Mouse (Mus musculus): Measurements from ENCODE around the gene Gtf3c5. TPM values are rescaled to one million over a fixed set of nuclear protein-coding genes. Genes with fewer than 3 reads are reported as not detected.

Gtf3c5 gene
- total RNA-seq, 1 experiment from 2014 or later: 31.2 TPM

DNA sequence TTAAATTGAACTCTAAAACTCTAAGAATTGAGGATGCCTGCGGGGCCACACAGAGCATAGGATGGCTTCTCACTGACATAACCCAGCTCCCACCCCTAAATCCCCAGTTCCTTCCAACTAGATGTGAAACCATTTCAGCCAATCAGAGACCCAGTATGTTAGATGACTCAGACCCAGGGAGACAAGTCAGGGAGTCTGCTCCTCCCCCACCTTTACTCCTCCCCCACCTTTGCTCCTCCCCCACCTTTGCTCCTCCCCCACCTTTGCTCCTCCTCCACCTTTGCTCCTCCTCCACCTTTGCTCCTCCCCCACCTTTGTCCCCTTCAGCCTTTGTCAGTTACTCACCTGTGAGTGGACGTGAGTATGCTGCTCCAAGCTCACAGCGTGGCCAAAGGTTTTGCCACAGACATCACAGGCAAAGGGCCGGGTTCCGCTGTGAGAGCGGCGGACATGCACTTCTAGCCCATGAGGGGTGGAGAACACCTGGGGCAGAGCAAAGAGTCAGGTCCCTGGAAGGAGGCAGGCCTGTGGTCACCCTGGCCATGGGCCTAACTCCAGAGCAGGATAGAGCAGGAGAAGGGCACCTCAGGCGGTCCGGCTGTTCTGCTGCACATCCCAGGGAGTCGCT is 29.0 kb upstream of the Gtf3c5 start:
- no peak for ATAC-seq (replicated peaks in 1 of 2; ENCODE audit: insufficient read depth in 1 of 2, low FRiP score in 2 of 2, low TSS enrichment in 1 of 2, low read depth in 1 of 2, poor library complexity in 2 of 2, severe bottlenecking in 2 of 2)

DNA sequence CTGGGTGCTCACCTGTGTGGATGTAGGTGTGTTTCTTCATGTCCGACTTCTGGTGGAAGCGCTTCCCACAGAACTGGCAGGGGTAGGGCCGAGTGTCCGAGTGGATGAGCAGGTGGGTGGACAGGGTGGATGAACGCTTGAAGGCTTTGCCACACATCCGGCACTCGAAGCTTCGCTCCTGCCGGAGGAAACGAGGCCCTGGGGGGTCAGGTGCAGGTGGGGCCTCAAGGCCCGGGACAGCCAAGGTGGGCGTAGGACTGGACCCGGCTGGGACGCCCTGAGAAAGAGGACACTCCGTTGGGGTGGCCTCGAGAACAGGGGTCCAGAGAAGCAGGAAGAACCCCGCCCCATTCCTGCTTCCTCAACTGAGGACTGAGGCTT is 27.8 kb upstream of the Gtf3c5 start:
- ATAC-seq (replicated peaks in 1 of 2; ENCODE audit: insufficient read depth in 1 of 2, low FRiP score in 2 of 2, low TSS enrichment in 1 of 2, low read depth in 1 of 2, poor library complexity in 2 of 2, severe bottlenecking in 2 of 2): no peak

DNA sequence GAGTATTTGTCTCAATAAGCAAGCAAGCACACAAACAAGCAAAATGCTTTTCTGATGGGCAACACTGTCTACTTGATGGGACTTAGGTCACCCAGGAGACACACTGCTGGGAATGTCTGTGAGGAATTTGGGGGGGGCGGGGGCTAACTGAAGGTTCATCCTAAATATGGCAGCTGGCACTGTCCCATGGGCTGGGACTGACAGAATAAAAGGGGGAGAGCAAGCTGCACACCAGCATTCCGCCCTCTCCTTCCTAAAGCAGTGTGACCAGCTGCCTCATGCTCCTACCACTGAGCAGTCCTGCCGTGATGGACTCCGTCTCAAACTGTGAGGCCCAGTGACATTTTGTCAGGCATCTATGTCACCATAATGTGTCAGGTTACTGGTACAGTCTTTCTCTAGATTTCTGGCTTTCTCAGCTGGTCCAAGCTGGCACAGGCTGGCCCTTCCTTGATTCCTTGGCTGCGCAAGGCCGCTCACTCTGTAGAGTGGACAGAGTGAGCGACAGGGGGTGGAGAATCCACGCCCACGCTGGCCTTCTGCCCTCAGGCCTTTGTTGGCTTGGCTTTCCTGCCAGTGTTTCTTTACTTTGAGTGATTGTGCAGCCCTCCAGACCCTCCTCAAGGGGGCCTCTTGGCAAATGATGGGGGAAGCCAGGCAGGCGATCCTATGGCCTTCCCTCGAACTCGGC is 27.3 kb upstream of the Gtf3c5 start:
- no peak for ATAC-seq (replicated peaks in 1 of 2; ENCODE audit: insufficient read depth in 1 of 2, low FRiP score in 2 of 2, low TSS enrichment in 1 of 2, low read depth in 1 of 2, poor library complexity in 2 of 2, severe bottlenecking in 2 of 2)

DNA sequence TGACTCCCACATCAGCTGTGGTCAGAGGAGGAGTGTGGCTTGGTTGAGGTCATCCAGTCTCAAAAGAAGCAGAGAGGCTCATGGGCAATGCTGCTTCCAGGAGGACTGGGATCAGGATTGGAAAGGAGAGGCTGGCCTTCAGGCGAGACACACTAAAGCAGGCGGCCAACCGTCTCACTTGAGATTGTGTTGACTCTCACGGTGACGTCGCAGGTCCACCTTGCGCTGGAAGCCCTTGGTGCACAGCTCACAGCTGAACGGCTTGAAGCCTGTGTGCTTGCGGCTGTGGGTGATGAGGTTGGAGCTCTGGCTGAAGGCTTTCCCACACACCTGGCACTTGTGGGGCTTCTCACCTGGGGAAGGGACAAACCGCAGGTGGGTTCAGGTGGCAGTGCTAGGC is 26.3 kb upstream of the Gtf3c5 start:
- ATAC-seq (replicated peaks in 1 of 2; ENCODE audit: insufficient read depth in 1 of 2, low FRiP score in 2 of 2, low TSS enrichment in 1 of 2, low read depth in 1 of 2, poor library complexity in 2 of 2, severe bottlenecking in 2 of 2): no peak

DNA sequence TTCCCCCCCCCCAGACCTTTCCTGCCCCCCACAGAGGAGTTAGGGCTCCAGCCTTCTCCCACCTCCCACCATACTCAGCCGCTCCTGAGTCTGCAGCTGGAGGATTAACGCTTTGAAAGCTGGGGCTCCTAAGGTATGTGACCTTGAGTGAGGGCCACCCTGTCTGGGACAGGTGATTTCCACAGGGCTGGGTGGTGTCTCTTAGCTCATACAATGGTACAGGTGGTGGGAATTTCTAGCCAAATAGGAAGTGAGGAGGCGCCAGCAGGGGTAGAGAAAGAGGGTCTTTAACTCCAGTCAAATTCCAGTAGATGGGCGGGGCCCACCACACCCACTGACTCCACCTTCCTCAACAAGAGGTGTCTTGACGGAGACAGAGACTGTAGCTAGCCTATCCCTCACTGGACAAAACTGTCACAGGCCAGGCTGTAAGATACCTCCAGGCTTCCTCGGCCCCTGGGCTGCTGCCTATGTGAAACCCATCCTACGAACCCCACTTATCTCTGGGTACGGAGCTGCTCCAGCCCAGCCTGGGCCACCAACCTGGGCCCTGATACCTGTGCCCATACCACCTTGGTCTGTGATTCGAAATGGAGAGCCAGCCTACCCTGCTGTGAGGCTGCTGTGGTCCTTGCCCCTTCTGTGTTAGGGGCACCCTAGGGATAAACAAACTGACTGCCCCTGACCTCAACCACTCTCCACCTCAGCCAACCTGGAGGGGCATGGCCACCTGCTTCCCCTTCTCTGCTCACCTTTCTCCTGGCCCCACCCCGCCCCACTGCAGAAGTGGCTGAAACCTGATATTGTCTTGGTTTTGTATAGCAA is 24.0 kb upstream of the Gtf3c5 start:
- ATAC-seq (replicated peaks in 1 of 2; ENCODE audit: insufficient read depth in 1 of 2, low FRiP score in 2 of 2, low TSS enrichment in 1 of 2, low read depth in 1 of 2, poor library complexity in 2 of 2, severe bottlenecking in 2 of 2): no peak

DNA sequence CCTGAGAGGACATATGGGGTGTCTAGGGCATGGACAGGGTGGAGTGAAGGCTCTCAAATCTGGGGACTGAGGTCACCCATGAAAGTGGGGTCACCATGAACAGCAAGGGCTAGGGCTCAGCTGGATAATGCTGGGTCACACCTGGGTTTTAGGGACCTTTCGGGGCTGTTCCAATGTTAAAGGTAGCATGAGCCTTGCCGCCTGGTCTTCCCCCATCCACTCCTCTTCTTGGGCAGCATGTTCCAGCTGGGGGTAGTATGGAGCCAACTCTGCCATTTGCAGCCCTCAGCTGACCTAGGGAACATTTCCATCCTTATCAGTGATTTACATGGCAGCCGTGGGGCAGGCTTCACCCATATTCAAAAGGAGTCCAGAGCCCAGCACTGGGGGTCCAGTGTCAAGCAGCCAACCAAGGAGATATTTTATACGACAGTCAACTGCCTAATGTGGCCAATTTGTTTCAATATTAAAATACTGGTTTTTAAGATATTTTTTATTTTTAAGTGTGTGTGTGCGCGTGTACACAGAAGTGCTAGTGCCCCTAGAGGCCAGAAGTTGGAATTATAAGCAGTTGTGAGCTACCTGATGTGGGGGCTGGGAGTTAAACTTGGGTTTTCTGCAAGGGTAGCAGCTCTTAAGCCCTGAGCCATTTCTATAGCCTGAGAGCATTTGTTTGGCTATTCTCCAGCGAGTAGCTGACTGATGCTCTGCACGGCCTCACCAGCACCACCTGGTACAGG is 23.2 kb upstream of the Gtf3c5 start:
- peak in 1 of 2 experiments; percentile 54; a peak in 1 of 4 replicates for ATAC-seq (replicated peaks in 1 of 2; ENCODE audit: insufficient read depth in 1 of 2, low FRiP score in 2 of 2, low TSS enrichment in 1 of 2, low read depth in 1 of 2, poor library complexity in 2 of 2, severe bottlenecking in 2 of 2)

DNA sequence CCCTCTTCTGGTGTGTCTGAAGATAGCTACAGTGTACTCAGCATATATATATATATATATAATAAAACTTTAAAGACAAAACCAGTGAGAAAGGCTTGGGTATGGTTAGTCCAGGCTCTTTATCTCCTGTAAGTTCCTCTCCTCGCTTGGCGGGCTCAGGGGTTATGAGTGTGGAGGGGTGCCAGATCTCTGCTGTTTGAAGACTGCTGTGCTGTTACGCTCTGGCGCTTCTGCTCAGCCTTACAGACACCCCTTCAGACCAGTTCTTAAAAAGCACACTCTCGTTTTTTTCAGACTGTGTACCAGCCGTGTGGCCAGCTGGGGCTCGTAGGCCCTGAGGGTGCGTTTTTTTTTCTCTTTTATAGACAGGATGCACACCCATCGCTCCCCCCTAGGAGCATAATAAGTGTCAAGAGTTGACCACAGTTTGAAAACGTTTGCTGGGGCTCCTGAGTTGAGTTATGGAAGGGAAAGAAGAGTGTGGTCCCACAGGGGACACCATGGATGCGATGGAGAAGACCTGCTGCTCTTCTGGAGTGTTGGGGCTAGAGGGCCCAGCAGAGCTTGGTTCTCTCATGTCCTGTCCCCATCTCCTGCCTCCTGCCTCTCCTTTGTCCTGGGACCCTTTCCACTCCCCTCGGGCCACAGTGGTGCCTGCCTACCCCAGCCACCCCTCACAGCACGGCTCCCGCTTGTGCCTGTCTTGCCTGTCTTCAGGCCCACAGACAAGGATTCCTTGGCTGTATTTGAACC is 22.4 kb upstream of the Gtf3c5 start:
- ATAC-seq (replicated peaks in 1 of 2; ENCODE audit: insufficient read depth in 1 of 2, low FRiP score in 2 of 2, low TSS enrichment in 1 of 2, low read depth in 1 of 2, poor library complexity in 2 of 2, severe bottlenecking in 2 of 2): 0 out of 4 replicates have a peak, but pooled peaks of 1 of the 2 experiments have one; percentile 10

DNA sequence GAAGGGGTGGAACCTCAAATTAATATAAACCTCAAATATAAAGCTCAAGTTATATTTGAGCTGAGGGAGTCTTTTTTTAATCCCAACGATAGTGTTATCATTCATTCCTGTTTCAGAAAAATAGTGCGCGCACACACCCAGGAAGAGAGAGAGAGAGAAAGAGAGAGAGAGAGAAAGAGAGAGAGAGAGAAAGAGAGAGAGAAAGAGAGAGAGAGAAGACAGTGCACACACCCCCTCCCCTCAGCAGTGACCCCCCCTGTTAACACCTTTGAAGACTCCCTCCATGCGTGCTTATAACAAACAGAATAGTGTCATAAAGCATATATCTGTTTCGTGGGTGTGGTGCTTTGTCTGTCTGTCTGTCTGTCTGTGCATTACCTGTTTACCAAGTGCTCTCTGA is 20.0 kb upstream of the Gtf3c5 start:
- no peak for ATAC-seq (replicated peaks in 1 of 2; ENCODE audit: insufficient read depth in 1 of 2, low FRiP score in 2 of 2, low TSS enrichment in 1 of 2, low read depth in 1 of 2, poor library complexity in 2 of 2, severe bottlenecking in 2 of 2)

DNA sequence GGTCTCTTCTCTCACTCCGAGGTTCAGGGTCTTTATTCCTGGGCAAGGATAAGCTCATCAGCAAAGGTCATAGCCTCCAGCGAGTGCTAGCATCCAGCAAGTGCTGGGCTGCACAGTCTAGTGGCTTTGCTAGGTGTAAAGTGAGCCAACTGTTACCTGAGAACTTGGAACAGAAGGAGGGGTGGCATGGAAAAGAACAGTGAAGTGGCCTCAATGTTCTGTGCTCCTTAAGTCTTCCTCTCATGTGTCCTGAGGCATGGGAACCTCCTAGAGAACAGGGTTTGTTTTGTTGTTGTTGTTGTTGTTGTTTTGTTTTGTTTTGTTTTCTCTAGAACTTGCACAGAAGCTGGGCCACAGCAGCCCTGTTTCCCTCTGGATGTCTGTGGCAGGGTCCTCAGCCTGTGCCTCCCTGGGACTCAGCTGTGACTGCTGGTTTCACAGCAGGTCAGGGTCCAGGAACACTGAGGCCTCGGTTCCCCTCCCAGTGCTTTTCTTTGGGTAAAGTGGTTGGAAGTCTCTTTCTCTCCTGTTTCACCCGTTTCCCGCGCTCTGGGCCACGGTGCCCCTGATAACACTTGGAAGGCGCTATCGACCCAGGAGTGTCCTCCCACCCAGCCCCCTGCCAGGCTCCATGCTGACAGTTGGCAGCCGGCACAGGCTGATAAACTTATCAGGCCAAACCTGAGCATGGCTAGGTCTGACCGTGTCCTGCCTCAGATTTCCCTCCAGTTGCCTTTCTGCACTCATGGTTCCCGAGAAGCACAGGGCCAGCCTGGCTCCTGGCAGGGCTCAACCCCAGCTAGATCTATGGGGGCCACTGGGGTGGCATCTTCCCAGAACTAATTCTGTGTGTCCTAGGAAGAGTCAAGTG is 18.4 kb upstream of the Gtf3c5 start:
- peak in 1 of 2 experiments; percentile 23; a peak in 1 of 4 replicates for ATAC-seq (replicated peaks in 1 of 2; ENCODE audit: insufficient read depth in 1 of 2, low FRiP score in 2 of 2, low TSS enrichment in 1 of 2, low read depth in 1 of 2, poor library complexity in 2 of 2, severe bottlenecking in 2 of 2)

DNA sequence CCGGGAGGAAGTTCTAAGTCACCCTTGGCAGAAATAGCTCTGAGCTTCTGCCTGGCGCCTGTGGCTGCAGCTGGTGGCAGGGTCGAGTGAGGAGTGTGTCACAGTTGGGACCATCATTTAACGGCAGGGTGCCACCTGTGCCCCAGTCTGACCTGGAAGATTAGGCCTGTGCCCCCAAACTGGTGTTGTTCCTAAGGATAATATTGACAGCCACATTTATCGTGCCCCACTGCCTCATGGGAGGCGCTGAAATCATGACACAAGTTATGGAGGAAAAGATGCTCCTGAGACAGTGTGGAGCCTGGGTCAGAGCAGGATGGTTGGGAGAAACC is 16.0 kb upstream of the Gtf3c5 start:
- ATAC-seq (replicated peaks in 1 of 2; ENCODE audit: insufficient read depth in 1 of 2, low FRiP score in 2 of 2, low TSS enrichment in 1 of 2, low read depth in 1 of 2, poor library complexity in 2 of 2, severe bottlenecking in 2 of 2): peak in 1 of 2 experiments; percentile 17; a peak in 3 of 4 replicates

DNA sequence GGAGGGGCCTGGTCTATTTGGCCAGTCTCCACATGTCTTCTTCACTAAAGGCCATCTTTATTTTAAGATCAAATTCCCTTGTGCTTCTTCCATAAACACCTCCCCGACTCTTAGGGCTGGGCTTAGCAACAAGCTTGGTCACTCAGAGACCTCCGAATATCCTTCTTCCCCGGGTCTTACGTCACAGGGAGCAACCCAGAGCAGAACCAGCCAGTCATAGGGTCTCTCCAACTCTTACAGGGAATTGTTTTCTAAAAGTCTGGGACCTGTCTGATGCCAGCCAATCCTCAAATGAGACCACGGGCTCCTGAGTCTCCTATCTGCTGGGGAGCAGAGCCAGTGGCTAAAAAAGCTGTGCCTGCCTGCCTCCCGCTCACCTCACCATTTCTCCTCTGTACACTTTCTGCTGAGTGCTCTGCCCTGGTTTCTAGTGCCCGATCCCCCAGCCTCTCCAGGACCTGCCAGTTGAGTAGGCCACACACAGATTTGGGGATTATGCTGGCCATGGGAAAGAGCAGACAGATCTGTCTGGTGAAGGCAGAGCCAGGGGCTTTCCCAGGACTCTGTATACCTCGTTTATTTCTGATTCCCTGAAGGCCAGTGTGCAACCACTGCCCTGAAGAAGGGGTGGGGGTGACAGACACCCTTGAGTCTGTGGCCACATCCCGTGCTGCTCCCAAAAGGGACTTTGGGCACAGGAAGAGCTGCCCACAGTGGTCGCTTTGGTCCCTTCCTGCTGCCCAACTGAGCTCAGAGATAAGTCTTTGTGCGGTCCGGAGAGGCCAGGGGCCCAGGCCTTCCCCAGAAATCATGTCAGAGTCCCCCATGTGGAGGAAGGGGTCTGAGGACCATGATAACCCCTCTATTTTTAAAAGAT is 15.4 kb upstream of the Gtf3c5 start:
- peak; percentile 7 to 40 for ATAC-seq (replicated peaks in 1 of 2; ENCODE audit: insufficient read depth in 1 of 2, low FRiP score in 2 of 2, low TSS enrichment in 1 of 2, low read depth in 1 of 2, poor library complexity in 2 of 2, severe bottlenecking in 2 of 2)

DNA sequence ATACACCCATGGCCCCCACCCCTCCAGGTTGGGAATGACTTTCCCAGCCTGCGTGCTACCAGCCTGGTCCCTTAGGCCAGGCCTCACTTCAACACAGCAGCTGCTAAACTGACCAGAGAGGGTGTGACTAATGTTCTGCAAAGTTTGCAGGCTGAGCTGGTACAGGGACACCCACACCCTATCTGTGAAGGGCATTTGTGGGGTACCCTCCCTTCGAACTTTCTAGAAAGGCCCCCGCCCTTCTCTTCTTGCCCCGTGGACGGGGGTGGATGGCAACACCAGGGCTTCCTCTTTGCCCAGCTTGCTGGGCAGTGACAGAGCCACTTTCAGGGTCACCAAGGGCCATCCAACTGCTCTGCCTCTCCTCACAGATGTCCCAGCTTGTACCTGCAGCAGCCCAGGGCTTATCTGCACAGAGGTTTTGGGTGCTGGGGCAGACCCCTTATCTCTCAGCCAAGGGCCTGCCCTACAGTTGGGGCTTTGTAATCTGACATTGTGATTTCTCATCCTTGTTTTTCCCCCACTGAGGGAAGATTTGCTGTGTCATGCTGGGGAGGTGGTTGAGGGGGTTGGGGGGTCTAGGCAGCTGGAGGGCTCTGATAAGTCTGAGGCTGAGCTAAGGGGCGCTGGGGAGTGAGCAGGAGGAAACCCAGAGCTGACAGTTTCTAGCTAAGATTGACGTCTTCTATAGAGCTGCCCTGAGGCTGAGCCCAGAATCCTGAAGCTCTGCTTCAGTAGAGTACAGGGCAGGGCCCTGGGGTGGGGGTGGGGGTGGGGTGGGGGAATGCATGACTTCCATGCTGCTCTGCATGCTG is 14.4 kb upstream of the Gtf3c5 start:
- ATAC-seq (replicated peaks in 1 of 2; ENCODE audit: insufficient read depth in 1 of 2, low FRiP score in 2 of 2, low TSS enrichment in 1 of 2, low read depth in 1 of 2, poor library complexity in 2 of 2, severe bottlenecking in 2 of 2): peak; percentile 49 to 50

DNA sequence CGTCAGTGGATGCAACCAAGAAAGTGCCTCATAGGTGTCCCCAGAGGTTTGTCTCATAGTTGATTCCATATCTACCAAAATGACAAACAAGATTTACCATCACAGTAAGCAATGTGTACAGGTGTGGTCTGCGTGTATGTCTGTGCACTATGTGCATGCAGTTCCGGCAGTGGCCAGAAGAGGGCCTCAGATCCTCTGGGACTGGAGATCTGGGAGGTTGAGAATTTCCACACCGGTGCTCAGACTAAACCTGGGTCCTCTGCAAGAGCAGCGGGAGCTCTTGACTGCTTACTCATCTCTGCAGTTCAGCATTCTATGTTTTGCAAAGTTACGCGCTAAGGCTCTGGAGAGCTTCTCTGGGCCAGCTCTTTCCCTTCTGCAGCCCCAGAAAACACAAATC is 13.4 kb upstream of the Gtf3c5 start:
- no peak for ATAC-seq (replicated peaks in 1 of 2; ENCODE audit: insufficient read depth in 1 of 2, low FRiP score in 2 of 2, low TSS enrichment in 1 of 2, low read depth in 1 of 2, poor library complexity in 2 of 2, severe bottlenecking in 2 of 2)

DNA sequence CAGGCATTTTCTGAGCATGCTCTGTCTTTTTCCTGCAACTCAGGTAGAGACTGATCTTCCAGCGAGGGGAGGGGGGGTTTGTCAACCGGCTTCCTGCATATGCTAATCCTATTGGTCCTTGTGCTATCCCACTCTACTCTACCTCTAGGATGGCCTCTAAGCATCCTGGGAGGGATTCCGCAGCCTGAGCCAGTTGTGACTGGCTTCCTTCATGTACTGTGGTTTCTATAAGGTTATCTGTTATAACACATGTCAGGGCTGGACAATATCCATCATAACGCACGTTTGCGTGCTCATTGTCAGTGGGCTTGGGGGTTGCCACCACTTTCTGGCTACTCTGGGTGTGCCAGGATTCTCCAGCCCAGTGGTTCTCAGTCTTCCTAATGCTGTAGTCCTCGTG is 12.5 kb upstream of the Gtf3c5 start:
- ATAC-seq (replicated peaks in 1 of 2; ENCODE audit: insufficient read depth in 1 of 2, low FRiP score in 2 of 2, low TSS enrichment in 1 of 2, low read depth in 1 of 2, poor library complexity in 2 of 2, severe bottlenecking in 2 of 2): no peak

DNA sequence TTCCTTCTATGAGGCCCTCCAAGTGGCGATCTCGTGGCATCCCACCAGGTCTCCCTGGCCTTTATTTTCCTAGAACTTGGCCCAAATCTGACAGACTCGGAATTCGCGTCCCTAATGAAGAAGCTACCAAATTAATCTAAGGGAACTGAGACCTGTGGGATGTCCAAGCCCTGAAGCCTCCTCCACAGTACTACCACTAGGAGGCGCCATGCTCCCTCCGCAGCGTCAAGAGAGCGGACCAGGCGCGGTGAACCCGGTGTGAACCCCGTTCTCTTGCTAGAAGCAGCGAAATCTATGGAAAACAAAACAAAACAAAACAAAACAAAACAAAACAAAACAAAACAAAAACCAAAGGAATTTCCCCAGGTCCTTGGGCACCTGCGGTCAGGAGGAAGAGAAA is 9.3 kb upstream of the Gtf3c5 start:
- ATAC-seq (replicated peaks in 1 of 2; ENCODE audit: insufficient read depth in 1 of 2, low FRiP score in 2 of 2, low TSS enrichment in 1 of 2, low read depth in 1 of 2, poor library complexity in 2 of 2, severe bottlenecking in 2 of 2): peak; percentile 63 to 64; a peak in 2 of 4 replicates

Data from hematopoietic stem cell, adult 5-6 weeks (primary cell).